Comparison of ENCODE assay signal across 9 mouse cellular contexts in the genomic region with DNA sequence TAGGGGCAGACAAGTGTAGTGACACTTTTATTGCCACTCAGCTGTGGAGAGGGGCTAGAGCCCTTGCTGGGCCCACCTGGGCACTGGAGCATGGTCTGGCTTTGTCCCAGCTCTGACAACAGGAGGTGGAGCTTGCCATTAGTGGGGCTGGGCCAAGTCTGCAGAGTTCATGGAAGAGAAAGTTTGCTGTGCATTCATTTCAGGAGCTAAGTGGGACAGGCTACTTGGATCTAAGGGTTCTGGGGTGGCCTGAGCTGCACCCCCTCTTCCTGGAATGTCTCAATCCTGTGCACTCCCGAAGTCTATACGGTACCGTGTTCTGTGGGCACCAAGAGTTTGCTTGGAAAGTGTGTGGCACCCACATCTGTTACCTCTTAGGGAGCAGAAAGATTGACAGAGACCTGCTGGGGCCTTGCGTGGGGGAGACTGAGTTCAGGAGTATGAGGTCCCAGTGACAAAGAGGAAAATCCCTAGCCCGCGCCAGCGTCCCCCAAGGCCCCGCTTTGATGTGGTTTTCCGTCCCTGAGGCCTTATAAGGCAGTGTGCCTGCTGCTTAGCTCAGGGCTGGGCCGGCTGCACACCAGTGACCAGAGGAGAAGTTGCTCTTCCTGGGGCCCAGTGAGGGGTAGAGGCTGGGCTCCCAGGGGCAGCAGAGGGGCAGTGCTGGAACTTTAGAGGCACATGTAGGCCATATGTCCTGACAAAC. TPM values are rescaled to one million over a fixed set of nuclear protein-coding genes. Genes with fewer than 3 reads are reported as not detected.
DNase-seq lines count a peak whose midpoint lies in the region; ATAC-seq lines count a peak whose summit lies in the region.
"Had no signal": no experiment of that assay in that cellular context is flagged by ENCODE, and none has a peak within 500 bp of the region (broad histone marks: within the 10 kb centered on the region; RNA-seq: fewer than 3 reads in every experiment).

No protein-coding gene starts in this region.

- H3K4me3 ChIP-seq in midbrain, embryonic 10.5 days: no peak overlapping the region
- H3K4me3 ChIP-seq in midbrain, embryonic 13.5 days (replicated peaks): no peak overlapping the region
- no peak overlapping the region for H3K4me3 ChIP-seq in neural tube, embryonic 11.5 days (ENCODE audit: low read depth, low read length)

- peaks cover 73% of the 10 kb centered on the region for H3K4me1 ChIP-seq in midbrain, embryonic 10.5 days
- peaks cover 78% of the 10 kb centered on the region for H3K4me1 ChIP-seq in midbrain, embryonic 13.5 days (replicated peaks)
- peaks cover 16% of the 10 kb centered on the region for H3K4me1 ChIP-seq in neural tube, embryonic 11.5 days (ENCODE audit: control insufficient read depth, insufficient read depth, low read length)

- H3K4me2 ChIP-seq in midbrain, embryonic 13.5 days (replicated peaks): no peak overlapping the region
- no peak overlapping the region for H3K4me2 ChIP-seq in neural tube, embryonic 11.5 days (ENCODE audit: low read depth)

- H3K36me3 ChIP-seq in midbrain, embryonic 10.5 days: peaks cover 27% of the 10 kb centered on the region
- peaks cover 2% of the 10 kb centered on the region; the same call in 1 of the 2 replicates for H3K36me3 ChIP-seq in midbrain, embryonic 13.5 days
- H3K36me3 ChIP-seq in neural tube, embryonic 11.5 days (ENCODE audit: control insufficient read depth, insufficient read depth, low read length): no peaks in the 10 kb centered on the region; the same call in 1 of the 2 replicates

- no peaks in the 10 kb centered on the region for H3K27me3 ChIP-seq in midbrain, embryonic 10.5 days (ENCODE audit: low read depth, poor library complexity, severe bottlenecking)
- no peaks in the 10 kb centered on the region for H3K27me3 ChIP-seq in midbrain, embryonic 13.5 days
- H3K27me3 ChIP-seq in neural tube, embryonic 11.5 days (ENCODE audit: control insufficient read depth, insufficient read depth, low read length): no peaks in the 10 kb centered on the region

- no peak overlapping the region for H3K9ac ChIP-seq in midbrain, embryonic 13.5 days (replicated peaks)
- peak overlapping the region; percentile 28 for H3K9ac ChIP-seq in neural tube, embryonic 11.5 days (ENCODE audit: low read length)

- no peaks in the 10 kb centered on the region for H3K9me3 ChIP-seq in midbrain, embryonic 10.5 days (replicated peaks)
- no peaks in the 10 kb centered on the region for H3K9me3 ChIP-seq in midbrain, embryonic 13.5 days
- H3K9me3 ChIP-seq in neural tube, embryonic 11.5 days (ENCODE audit: control insufficient read depth, low read length): no peaks in the 10 kb centered on the region

- ATAC-seq in CD4-positive, CD25-positive, alpha-beta regulatory T cell, adult 4 months: no peak
- no peak for ATAC-seq in midbrain, embryonic 13.5 days
- no peak for ATAC-seq in neural tube, embryonic 11.5 days (ENCODE audit: insufficient read depth, low FRiP score, low TSS enrichment)
- no peak for ATAC-seq in erythroid progenitor cell, adult 5-6 weeks (replicated peaks; ENCODE audit: low FRiP score, poor library complexity, severe bottlenecking)

- WGBS in midbrain, embryonic 10.5 days: 31% methylated on average over 10 of the region's 10 CpGs
- 37% methylated on average over 10 of the region's 10 CpGs for WGBS in midbrain, embryonic 13.5 days
- WGBS in neural tube, embryonic 11.5 days: 49% methylated on average over 10 of the region's 10 CpGs

- peak; percentile 18 for DNase-seq in CD4-positive, CD25-positive, alpha-beta regulatory T cell, adult 2 months (ENCODE audit: low read depth, low spot score)
- peak; percentile 45 for DNase-seq in midbrain, embryonic 10.5 days (ENCODE audit: low spot score)
- DNase-seq in hindlimb bud, embryonic 11.5 days (ENCODE audit: extremely low spot score, low read depth, low spot score): peak; percentile 41
- DNase-seq in neural tube, embryonic 11.5 days (ENCODE audit: low spot score): peak; percentile 46
- no peak for DNase-seq in frontal cortex, adult 2 months (ENCODE audit: extremely low spot score in 1 of 2, low spot score in 1 of 2)

- H3K27ac ChIP-seq in midbrain, embryonic 10.5 days (replicated peaks): peak overlapping the region; percentile 80
- no peak overlapping the region for H3K27ac ChIP-seq in midbrain, embryonic 13.5 days
- H3K27ac ChIP-seq in neural tube, embryonic 11.5 days (ENCODE audit: low read depth, low read length): peak overlapping the region; percentile 39; the same call in 1 of the 2 replicates

RNA-seq across cellular contexts. Expression of a gene that starts 49.3 kb away (rescaled TPM):
- polyA plus RNA-seq in CD4-positive, CD25-positive, alpha-beta regulatory T cell, adult 4 months (2017; shearing (Covaris generic)): not detected
- polyA plus RNA-seq in midbrain, embryonic 10.5 days (2016; fragmentation: Nextera tagmentation; extraction: Ambion mirVana): 72.3 and 80.1 TPM in 2 replicates
- polyA plus RNA-seq in midbrain, embryonic 13.5 days (2015; fragmentation: Nextera tagmentation; extraction: Ambion mirVana): 68.4 and 79.8 TPM in 2 replicates
- polyA plus RNA-seq in neural tube, embryonic 11.5 days (2014; fragmentation: Nextera tagmentation; extraction: Ambion mirVana): 64.7 and 68.7 TPM in 2 replicates
- not detected in 2 replicates for total RNA-seq in erythroid progenitor cell, adult 5-6 weeks (2015; ENCODE audit: low replicate concordance)
- total RNA-seq in erythroid progenitor cell, adult 5-6 weeks (2017; ENCODE audit: low replicate concordance): not detected in 2 replicates
- 23.1 and 26.6 TPM in 2 replicates for polyA plus RNA-seq in frontal cortex, adult 2 months (2012; rRNA removed)
- polyA plus RNA-seq: C2C12 had no signal

Comparison
In these comparisons a context has a peak if more than half of its experiments do, and no peak if none do; other contexts are left out.
1. DNase-seq: peak in CD4-positive, CD25-positive, alpha-beta regulatory T cell, adult 2 months (single experiment), midbrain, embryonic 10.5 days (single experiment), hindlimb bud, embryonic 11.5 days (single experiment) and neural tube, embryonic 11.5 days (single experiment); none in frontal cortex, adult 2 months (0 of 2).
2. RNA of a gene that starts 49.3 kb away (polyA plus RNA-seq): 72.3 to 80.1 TPM in midbrain, embryonic 10.5 days, 68.4 to 79.8 TPM in midbrain, embryonic 13.5 days, 64.7 to 68.7 TPM in neural tube, embryonic 11.5 days and 23.1 to 26.6 TPM in frontal cortex, adult 2 months; not detected in CD4-positive, CD25-positive, alpha-beta regulatory T cell, adult 4 months; every median in the first group is over 10 times any median in the second.